Mouse (Mus musculus) MEL (cell line): ENCODE measurements at regions not wholly inside any gene's neighbourhood (a gene's known extent, or its start where the extent isn't known, plus 50 kb on each side); places are given as distances from the start of the nearest gene placed in this dataset.

Source experiments
- DNase-seq: peaks from one replicate; pipeline ENCODE4 v3.0.0; 2011; ENCODE audit warnings: low read depth, low spot score
- H3K27ac ChIP-seq: 2 replicates; pipeline ENCODE4 v1.5.1; 2012; ENCODE audit warnings: low read depth, mild to moderate bottlenecking, control low read depth, low read length, moderate library complexity; ENCODE audit not compliant: control insufficient read depth
- H3K27me3 ChIP-seq, 2 experiments: fragments of 150-350 bp in 1 of 2; sonication (generic) in 1 of 2; 2 replicates each; pipeline ENCODE4 v1.6.1; 2012; ENCODE audit warnings: low read length in 2 of 2, mild to moderate bottlenecking in 2 of 2, improper control_type of control experiment in 1 of 2, moderate library complexity in 1 of 2; ENCODE audit not compliant: insufficient read depth in 2 of 2, control insufficient read depth in 1 of 2
- H3K36me3 ChIP-seq, 2 experiments: 2 replicates each; pipeline ENCODE4 v1.6.1; 2012 to 2014; ENCODE audit warnings: low read length in 2 of 2, improper control_type of control experiment in 1 of 2, inconsistent platforms in 1 of 2, mild to moderate bottlenecking in 1 of 2; ENCODE audit not compliant: insufficient read depth in 2 of 2, control insufficient read depth in 1 of 2
- H3K4me1 ChIP-seq, 2 experiments: fragments of 150-350 bp in 1 of 2; sonication (generic) in 1 of 2; 2 replicates each; pipeline ENCODE4 v1.6.1; 2012; ENCODE audit warnings: low read length in 2 of 2, improper control_type of control experiment in 1 of 2, mild to moderate bottlenecking in 1 of 2; ENCODE audit not compliant: insufficient read depth in 2 of 2, control insufficient read depth in 1 of 2
- H3K4me3 ChIP-seq, 2 experiments: fragments of 150-350 bp in 1 of 2; sonication (generic) in 1 of 2; 2 replicates each; pipeline ENCODE4 v1.5.1; 2012; ENCODE audit warnings: low read depth in 2 of 2, low read length in 2 of 2, mild to moderate bottlenecking in 2 of 2, moderate library complexity in 2 of 2, control low read depth in 1 of 2, improper control_type of control experiment in 1 of 2; ENCODE audit not compliant: control insufficient read depth in 1 of 2, insufficient read depth in 1 of 2
- H3K79me2 ChIP-seq: 2 replicates; pipeline ENCODE4 v1.6.1; 2012; ENCODE audit warnings: mild to moderate bottlenecking, low read length, moderate library complexity; ENCODE audit not compliant: control insufficient read depth, poor library complexity, insufficient read depth
- H3K9ac ChIP-seq: 2 replicates; pipeline ENCODE4 v1.6.1; 2012; ENCODE audit warnings: low read depth, mild to moderate bottlenecking, control low read depth, low read length, moderate library complexity; ENCODE audit not compliant: control insufficient read depth, poor library complexity, severe bottlenecking
- H3K9me3 ChIP-seq: fragments of 150-350 bp; sonication (generic); replicated peaks from 2 replicates; pipeline ENCODE4 v1.6.1; 2012; ENCODE audit warnings: mild to moderate bottlenecking, low read length, improper control_type of control experiment, moderate library complexity; ENCODE audit not compliant: insufficient read depth
- E2F4 ChIP-seq: IDR thresholded peaks from 2 replicates; pipeline ENCODE4 v1.6.1; 2011; ENCODE audit warnings: low read depth, low read length, improper control_type of control experiment, borderline replicate concordance
- ELF1 ChIP-seq: IDR thresholded peaks from 2 replicates; pipeline ENCODE4 v1.6.1; 2014; ENCODE audit warnings: low read depth, mild to moderate bottlenecking, inconsistent platforms, low read length, improper control_type of control experiment, moderate library complexity
- ETS1 ChIP-seq: IDR thresholded peaks from 2 replicates; pipeline ENCODE4 v1.6.1; 2012; ENCODE audit warnings: low read depth, mild to moderate bottlenecking, inconsistent platforms, low read length, improper control_type of control experiment, moderate library complexity
- HCFC1 ChIP-seq: IDR thresholded peaks from 2 replicates; pipeline ENCODE4 v1.6.1; 2012; ENCODE audit warnings: low read depth, mild to moderate bottlenecking, inconsistent platforms, low read length, improper control_type of control experiment, moderate library complexity
- JUND ChIP-seq: IDR thresholded peaks from 2 replicates; pipeline ENCODE4 v1.6.1; 2011; ENCODE audit warnings: low read depth, mild to moderate bottlenecking, improper control_type of control experiment, low read length
- KAT2A ChIP-seq: conservative IDR thresholded peaks from 2 replicates; pipeline ENCODE4 v1.6.1; 2012; ENCODE audit warnings: low read depth, low read length, improper control_type of control experiment, inconsistent platforms
- MAFK ChIP-seq: IDR thresholded peaks from 2 replicates; pipeline ENCODE4 v1.6.1; 2011; ENCODE audit warnings: low read depth, mild to moderate bottlenecking, low read length, improper control_type of control experiment, borderline replicate concordance
- MEF2A ChIP-seq: IDR thresholded peaks from 2 replicates; pipeline ENCODE4 v1.6.1; 2014; ENCODE audit warnings: low read depth, mild to moderate bottlenecking, inconsistent platforms, low read length, improper control_type of control experiment; ENCODE audit not compliant: poor library complexity, insufficient replicate concordance, severe bottlenecking; ENCODE audit errors: extremely low read depth
- MYC ChIP-seq: IDR thresholded peaks from 2 replicates; pipeline ENCODE4 v1.6.1; 2011; ENCODE audit warnings: low read depth, mild to moderate bottlenecking, low read length, improper control_type of control experiment, moderate library complexity
- NRF1 ChIP-seq: IDR thresholded peaks from 2 replicates; pipeline ENCODE4 v1.6.1; 2014; ENCODE audit warnings: low read depth, mild to moderate bottlenecking, inconsistent platforms, low read length, improper control_type of control experiment, moderate library complexity; ENCODE audit not compliant: poor library complexity, insufficient read depth, severe bottlenecking
- POLR2AphosphoS2 ChIP-seq: IDR thresholded peaks from 2 replicates; pipeline ENCODE4 v1.6.1; 2011; ENCODE audit warnings: low read length, improper control_type of control experiment
- RCOR1 ChIP-seq: IDR thresholded peaks from 2 replicates; pipeline ENCODE4 v1.6.1; 2012; ENCODE audit warnings: low read depth, mild to moderate bottlenecking, inconsistent platforms, low read length, improper control_type of control experiment
- TAL1 ChIP-seq: IDR thresholded peaks from 2 replicates; pipeline ENCODE4 v1.6.1; 2012; ENCODE audit warnings: mild to moderate bottlenecking, inconsistent platforms, low read length, moderate library complexity, mixed read lengths
- TBP ChIP-seq: IDR thresholded peaks from 2 replicates; pipeline ENCODE4 v1.8.0; 2011; ENCODE audit warnings: low read depth, low read length, improper control_type of control experiment
- TCF12 ChIP-seq: IDR thresholded peaks from 2 replicates; pipeline ENCODE4 v1.6.1; 2014; ENCODE audit warnings: low read depth, mild to moderate bottlenecking, inconsistent platforms, low read length, improper control_type of control experiment, moderate library complexity
- UBTF ChIP-seq: IDR thresholded peaks from 2 replicates; pipeline ENCODE4 v1.6.1; 2012; ENCODE audit warnings: low read depth, mild to moderate bottlenecking, inconsistent platforms, low read length, improper control_type of control experiment, moderate library complexity, borderline replicate concordance; ENCODE audit not compliant: insufficient read depth
- USF1 ChIP-seq: IDR thresholded peaks from 2 replicates; pipeline ENCODE4 v1.6.1; 2014; ENCODE audit warnings: low read depth, mild to moderate bottlenecking, inconsistent platforms, low read length, improper control_type of control experiment, moderate library complexity
- ZC3H11A ChIP-seq: IDR thresholded peaks from 2 replicates; pipeline ENCODE4 v1.6.1; 2012; ENCODE audit warnings: low read depth, mild to moderate bottlenecking, inconsistent platforms, low read length, improper control_type of control experiment
- ZKSCAN1 ChIP-seq: IDR thresholded peaks from 2 replicates; pipeline ENCODE4 v1.6.1; 2012; ENCODE audit warnings: low read depth, mild to moderate bottlenecking, inconsistent platforms, low read length, improper control_type of control experiment, moderate library complexity
- ZNF384 ChIP-seq: IDR thresholded peaks from 2 replicates; pipeline ENCODE4 v1.6.1; 2012; ENCODE audit warnings: low read depth, mild to moderate bottlenecking, inconsistent platforms, low read length, improper control_type of control experiment

- H3K9ac ChIP-seq: no peak overlapping the region
- no peaks in the 10 kb centered on the region for H3K4me1 ChIP-seq
- TF ChIP-seq ZC3H11A: no peak
- TF ChIP-seq E2F4: no peak
- TF ChIP-seq MYC: no peak
- no peak for TF ChIP-seq POLR2AphosphoS2
- no peak for TF ChIP-seq ETS1
- no peak for TF ChIP-seq TAL1
- no peak for TF ChIP-seq MEF2A
- TF ChIP-seq ZNF384: no peak
- no peak for TF ChIP-seq ZKSCAN1
- no peak for TF ChIP-seq KAT2A
- TF ChIP-seq UBTF: no peak
- TF ChIP-seq, all 39 proteins: peak for 0
- Histone ChIP-seq H3K9me3 (no peaks in the 10 kb centered on the region), H3K27ac (no peak overlapping the region), H3K27me3 (no peaks in the 10 kb centered on the region), H3K79me2 (no peaks in the 10 kb centered on the region), H3K36me3 (no peaks in the 10 kb centered on the region), H3K4me3 (no peak overlapping the region)
- DNase-seq: no peak
Measured at GRCm38 (mm10) chr6:31305736-31306135, 92.8 kb upstream of the Mkln1 start.

GRCm38 (mm10) chr6:31307047-31307633, 91.4 kb upstream of the Mkln1 start:
- no peaks in the 10 kb centered on the region for H3K79me2 ChIP-seq
- no peaks in the 10 kb centered on the region for H3K27me3 ChIP-seq
- no peaks in the 10 kb centered on the region for H3K4me1 ChIP-seq
- peak; percentile 23 for DNase-seq
- H3K36me3 ChIP-seq: no peaks in the 10 kb centered on the region
- H3K9me3 ChIP-seq: no peaks in the 10 kb centered on the region
- H3K9ac ChIP-seq: no peak overlapping the region
- no peak overlapping the region for H3K4me3 ChIP-seq
- TF ChIP-seq TBP: no peak
- TF ChIP-seq MAFK: no peak
- TF ChIP-seq MEF2A: no peak
- TF ChIP-seq ZC3H11A: no peak
- TF ChIP-seq NRF1: no peak
- TF ChIP-seq HCFC1: no peak
- no peak for TF ChIP-seq USF1
- TF ChIP-seq JUND: no peak
- no peak for TF ChIP-seq ZNF384
- no peak for TF ChIP-seq RCOR1
- TF ChIP-seq TCF12: no peak
- TF ChIP-seq ELF1: no peak
- TF ChIP-seq ETS1: no peak
- no peak overlapping the region for H3K27ac ChIP-seq
